Mouse (Mus musculus) CD4-positive, CD25-positive, alpha-beta regulatory T cell, adult 2 months (primary cell): ENCODE measurements around the gene Dpy30.
A peak's percentile ranks its signal among the peaks of the same experiment; 100 is the strongest.

Source experiments
- DNase-seq: peaks from one replicate; pipeline ENCODE4 v3.0.0-alpha.2; 2012; ENCODE audit warnings: low read depth, low spot score

Dpy30 gene

GRCm38 (mm10) chr17:74294426-74295025 lies 29.2 kb downstream of the Dpy30 start:
- DNase-seq, result peak; percentile 85

- DNase-seq, result peak; percentile 48
These were observed 29.9 kb downstream of the Dpy30 start for GRCm38 (mm10) chr17:74293687-74294425.

- DNase-seq, result no peak
These were observed 31.9 kb downstream of the Dpy30 start for GRCm38 (mm10) chr17:74291640-74292361.

GRCm38 (mm10) chr17:74290869-74291268 lies 32.9 kb downstream of the Dpy30 start:
- no peak for DNase-seq

- no peak for DNase-seq
These were observed 33.5 kb downstream of the Dpy30 start for GRCm38 (mm10) chr17:74290198-74290597.

- no peak for DNase-seq
These were observed 35.1 kb downstream of the Dpy30 start for GRCm38 (mm10) chr17:74288626-74289025.

- DNase-seq, result no peak
These were observed 37.5 kb downstream of the Dpy30 start for GRCm38 (mm10) chr17:74286140-74286730.

GRCm38 (mm10) chr17:74285730-74286129 lies 38.0 kb downstream of the Dpy30 start:
- DNase-seq, result no peak

GRCm38 (mm10) chr17:74284397-74285115 lies 39.2 kb downstream of the Dpy30 start:
- DNase-seq, result no peak

GRCm38 (mm10) chr17:74282024-74282423 lies 41.7 kb downstream of the Dpy30 start:
- DNase-seq, result no peak

GRCm38 (mm10) chr17:74278966-74279869 lies 44.5 kb downstream of the Dpy30 start:
- DNase-seq, result no peak

GRCm38 (mm10) chr17:74274471-74274870 lies 49.3 kb downstream of the Dpy30 start:
- peak; percentile 37 for DNase-seq

- DNase-seq, result no peak
These were observed 51.0 kb downstream of the Dpy30 start for GRCm38 (mm10) chr17:74272683-74273205.

GRCm38 (mm10) chr17:74271541-74272268 lies 52.0 kb downstream of the Dpy30 start:
- DNase-seq, result no peak

- no peak for DNase-seq
These were observed 53.5 kb downstream of the Dpy30 start for GRCm38 (mm10) chr17:74270205-74270604.

- DNase-seq, result peak; percentile 40
These were observed 56.1 kb downstream of the Dpy30 start for GRCm38 (mm10) chr17:74267415-74268180.

GRCm38 (mm10) chr17:74265636-74266035 lies 58.1 kb downstream of the Dpy30 start:
- DNase-seq, result no peak

- DNase-seq, result no peak
These were observed 58.6 kb downstream of the Dpy30 start for GRCm38 (mm10) chr17:74265156-74265505.
